Mouse (Mus musculus) frontal cortex, adult (tissue): ENCODE measurements around the gene Spon1.
A peak's percentile ranks its signal among the peaks of the same experiment; 100 is the strongest.

Experiments used
- ATAC-seq: cut with Nextera tagmentation; 2 replicates; pipeline ENCODE4 v1.9.2; 2017; ENCODE audit warnings: mild to moderate bottlenecking, moderate library complexity, mixed read lengths; ENCODE audit not compliant: low TSS enrichment

The Spon1 gene

DNA sequence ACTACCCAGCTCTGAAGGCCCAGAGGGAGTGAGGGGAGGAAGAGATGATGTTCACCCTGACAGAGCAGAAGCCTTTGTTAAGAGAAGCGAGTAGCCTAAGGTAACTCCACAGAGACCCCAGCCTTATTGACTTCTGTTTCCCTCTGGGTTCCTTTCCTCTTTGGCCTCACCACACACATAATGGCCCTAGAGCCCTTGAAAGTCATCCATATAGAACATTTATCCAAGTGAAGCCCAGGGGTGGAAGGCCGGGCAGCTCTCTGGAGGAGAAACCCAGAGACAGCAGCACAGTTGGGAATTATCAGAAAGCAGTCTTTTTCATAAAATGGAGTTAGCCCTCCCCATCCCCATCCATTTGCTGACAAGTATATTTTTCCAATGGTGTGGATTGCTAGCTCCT is 75.7 kb downstream of the Spon1 start:
- ATAC-seq = no peak

DNA sequence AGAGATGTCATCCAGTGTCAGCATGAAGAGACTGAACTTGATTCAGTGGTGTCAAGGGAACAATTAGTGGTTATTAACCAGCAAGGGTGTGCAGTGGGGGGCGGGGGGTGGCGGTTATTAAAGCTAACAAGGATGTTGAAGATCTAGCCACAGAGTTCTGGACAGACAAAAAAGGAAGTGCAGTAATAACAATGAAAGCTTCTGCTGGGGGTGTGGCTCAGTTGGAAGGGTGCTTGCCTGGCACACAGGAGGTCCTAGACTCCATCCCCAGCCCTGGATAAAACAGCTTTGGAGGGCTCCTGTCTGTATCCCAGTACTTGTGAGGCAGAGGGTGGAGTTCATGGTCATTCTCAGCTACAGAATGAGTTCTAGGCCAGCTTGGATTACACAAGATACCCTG is 77.4 kb downstream of the Spon1 start:
- ATAC-seq = no peak

DNA sequence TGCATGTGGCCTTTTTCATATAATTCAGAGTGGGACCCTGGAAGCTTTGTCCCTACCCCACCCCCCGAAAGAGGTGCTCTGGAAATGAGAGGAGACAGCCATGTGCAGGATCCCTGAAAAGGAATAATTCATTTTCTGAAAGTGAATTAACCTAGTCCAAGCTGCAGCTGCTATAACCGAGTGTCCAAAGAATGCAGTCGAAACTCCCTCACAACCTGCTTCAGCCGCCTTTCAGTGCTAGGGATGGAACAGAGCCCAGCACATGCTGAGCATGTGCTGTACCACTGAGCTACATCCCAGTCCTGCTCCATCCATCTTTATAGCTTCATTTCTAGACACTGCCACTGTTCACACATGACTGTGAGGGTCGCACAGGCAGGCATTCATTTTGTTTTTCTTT is 79.4 kb downstream of the Spon1 start:
- ATAC-seq = peak; percentile 56

DNA sequence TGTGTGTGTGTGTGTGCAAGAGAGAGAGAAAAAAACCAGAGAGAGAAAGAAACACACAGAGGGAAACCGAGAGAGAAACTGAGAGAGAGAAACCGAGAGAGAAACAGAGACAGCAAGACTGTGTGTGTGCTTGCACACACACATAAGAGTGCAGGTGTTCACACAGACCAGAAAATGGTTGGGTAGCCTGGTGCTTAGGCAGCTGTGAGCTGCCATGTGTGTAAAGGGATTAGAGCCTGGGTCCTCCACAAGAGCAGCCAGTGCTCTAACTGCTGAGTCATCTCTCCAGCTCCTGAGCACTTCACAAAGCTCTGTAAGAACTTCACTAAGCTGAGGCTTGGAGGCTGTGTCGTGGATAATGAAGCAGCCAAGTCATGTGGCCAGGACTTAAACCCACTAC is 80.8 kb downstream of the Spon1 start:
- no peak for ATAC-seq

DNA sequence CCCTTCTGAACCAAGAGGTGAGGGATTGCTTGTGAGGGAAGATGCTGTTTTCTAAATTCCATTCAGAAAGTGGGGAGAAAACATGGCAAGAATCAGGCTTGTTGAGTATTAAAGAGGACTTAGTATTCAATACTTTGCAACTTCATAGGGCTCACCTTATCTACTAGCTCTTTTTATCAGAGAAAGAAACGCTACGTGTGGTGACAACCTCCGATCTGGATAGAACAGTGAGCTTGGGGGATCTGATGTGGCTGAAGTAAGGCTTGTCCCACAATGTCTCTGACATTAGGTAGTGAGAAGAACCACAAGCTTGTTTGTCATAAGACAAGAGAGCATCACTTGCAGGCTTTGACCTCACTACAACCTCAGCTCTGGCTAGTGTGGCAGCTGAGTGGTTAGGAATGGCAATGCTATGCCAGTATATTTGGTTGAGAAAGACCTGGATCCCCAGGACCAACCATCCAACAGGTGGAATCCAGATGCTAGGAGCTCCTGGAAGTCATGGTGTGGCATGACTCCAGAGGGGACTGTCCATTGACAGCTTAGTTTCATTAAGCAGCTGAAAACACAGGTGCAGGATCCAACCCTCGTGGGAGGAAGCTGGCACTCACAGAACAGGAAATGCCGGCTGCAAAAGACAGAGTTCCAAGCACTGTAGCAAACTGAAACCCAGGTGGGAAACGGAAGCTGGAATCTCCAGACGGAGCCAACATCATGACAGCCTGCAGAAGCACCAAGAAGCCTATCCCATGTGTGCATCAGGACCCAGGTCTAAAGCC is 81.4 kb downstream of the Spon1 start:
- no peak for ATAC-seq

DNA sequence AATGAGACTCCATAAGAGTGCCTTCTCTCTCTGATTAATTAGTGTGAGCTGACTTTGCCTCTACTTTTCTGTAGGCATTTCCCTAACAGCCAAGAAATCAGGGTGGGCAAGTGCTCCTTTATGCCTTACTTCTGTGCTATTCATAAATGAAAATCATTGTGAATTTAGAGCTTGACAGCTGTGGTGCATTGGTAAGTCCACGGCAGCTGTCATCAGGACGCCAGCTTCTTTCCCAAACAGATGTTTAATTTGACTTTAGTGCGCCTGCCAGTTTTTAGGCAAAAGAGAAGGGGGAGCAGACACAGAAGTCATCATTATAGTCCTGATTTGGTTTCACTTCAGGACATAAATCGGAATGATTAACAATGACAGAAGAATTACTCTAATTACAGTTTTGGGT is 84.6 kb downstream of the Spon1 start:
- ATAC-seq = no peak

DNA sequence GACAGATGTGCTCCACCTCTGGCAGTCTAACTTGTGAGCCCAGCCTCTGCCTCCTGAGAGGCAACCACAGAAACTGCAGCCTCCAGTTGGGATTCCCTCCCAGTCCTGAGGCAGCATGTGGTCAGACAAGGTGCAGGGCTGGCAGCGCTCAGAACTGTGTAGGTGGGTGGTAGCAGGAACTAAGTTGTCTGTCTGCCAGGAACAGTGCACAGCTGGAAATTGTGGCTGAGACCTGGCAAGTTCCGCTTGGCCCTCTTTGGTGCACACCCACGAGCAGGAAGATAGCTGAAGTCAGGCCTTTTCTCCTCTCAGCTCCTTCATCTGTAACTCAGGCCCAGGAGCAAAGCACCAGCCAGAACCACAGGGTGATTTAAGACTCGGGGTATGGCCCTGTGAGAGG is 89.6 kb downstream of the Spon1 start:
- ATAC-seq = no peak; the same call in 1 of the 2 replicates

DNA sequence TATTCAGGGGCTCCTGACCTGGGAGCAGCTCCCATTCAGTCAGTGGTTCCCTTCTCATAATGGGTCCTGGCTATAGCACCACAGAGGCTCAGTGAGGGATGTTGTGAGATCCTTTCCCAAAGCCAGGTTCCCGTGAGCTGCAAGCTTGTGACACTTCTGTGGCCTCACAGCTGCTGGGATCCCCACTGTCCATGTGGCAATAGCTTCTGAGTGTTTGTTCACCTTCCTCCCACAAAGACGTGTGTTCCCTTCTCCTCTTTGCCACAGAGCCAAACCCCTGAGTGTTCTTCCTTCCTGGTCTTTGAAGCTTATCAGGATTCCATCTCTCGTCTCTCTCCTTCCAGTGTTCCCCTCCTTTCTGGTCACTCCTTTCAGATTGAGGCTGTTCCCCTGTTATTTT is 90.3 kb downstream of the Spon1 start:
- ATAC-seq = no peak

DNA sequence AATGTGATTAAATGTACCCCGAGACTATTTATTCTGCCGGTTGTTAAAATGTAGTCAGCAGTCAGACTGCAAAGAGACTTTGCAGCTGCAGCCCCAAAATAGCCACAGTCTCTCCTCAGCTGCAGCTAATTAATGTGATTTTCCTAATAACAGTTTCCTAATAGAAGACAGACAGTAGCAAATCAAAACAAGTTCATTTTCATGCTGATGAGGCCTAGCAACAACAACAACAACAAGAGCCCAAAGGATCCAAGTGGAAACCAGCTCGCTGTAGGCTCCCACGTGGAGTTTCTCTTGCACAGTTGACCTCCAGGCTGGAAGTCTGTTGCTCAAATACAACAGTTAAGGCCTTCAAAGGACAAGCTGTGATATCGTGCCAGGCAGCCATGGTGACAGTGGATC is 93.7 kb downstream of the Spon1 start:
- ATAC-seq = no peak

DNA sequence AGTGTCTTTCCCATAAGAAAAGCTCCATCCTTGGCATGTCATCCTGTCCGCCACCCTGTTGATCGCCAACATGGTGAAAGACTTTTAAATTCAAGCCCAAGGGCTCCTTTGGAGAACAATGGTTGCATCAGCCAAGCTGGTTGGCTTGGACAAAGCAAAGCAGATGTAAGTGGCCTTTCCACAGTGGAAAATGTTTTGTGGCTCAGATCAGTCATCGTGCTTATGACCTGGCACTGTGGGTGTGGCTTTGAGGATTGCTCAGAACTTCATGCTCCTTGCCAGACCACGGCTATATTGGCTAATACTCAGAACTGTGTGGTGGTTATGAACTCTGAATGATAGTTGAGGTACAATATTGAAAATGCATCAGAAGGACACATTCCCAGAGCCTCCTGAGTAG is 96.2 kb downstream of the Spon1 start:
- ATAC-seq = no peak

DNA sequence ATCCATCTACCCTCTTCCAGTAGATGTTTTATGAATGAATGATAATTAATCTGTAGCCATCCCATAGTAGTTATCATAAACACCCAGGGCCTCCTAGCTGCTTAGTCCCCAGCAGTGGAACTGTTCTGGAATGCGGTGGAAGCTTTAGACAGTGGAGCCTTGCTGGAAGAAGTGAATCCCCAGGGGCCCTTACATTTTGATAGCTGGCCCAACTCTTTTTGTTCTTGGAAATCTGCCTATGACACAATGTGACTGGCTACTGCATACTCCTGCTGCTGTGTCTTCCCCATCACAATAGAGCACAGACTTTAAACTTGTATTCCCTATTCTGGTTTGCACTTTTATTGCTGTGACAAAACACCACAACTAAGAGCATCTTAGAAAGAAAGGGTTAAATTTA is 107.0 kb downstream of the Spon1 start:
- no peak for ATAC-seq

DNA sequence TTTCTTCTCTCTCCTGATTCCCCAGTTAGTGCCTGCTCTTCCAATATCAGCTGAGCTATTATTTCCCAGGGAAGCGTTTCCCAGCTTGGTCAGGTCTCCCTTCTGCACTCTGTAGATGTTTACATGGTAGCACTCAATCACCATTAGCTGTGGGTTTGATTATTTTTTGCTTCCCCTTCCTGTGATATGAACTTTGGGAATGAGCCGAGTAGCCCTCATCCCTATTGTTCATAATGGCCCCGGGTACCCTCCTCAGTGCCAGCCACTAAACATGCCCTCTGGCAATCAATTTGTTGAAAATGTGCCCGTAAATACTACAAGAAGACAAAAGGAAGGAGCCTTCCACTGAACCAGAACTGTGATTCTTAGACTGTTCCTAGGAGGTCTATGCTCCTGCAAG is 111.7 kb downstream of the Spon1 start:
- no peak for ATAC-seq

DNA sequence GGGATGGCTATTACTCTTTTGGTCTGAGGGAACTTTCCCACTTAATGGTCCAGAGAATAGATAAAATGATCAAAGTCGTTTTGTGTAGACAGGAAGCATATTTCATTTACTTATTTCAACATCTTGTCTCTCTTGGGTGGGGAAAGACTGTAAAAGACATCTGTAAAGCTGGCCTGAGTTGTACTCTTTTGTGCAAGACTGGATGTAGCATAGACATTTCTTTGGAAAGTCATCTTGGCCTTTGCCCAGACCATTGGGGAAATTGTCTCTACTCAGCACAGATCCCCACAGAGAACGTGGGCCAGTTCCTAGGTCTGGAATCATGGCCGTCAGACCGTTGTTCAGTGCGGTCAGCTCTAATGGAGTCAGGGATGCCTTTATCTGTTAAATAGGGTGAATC is 112.1 kb downstream of the Spon1 start:
- ATAC-seq = no peak

DNA sequence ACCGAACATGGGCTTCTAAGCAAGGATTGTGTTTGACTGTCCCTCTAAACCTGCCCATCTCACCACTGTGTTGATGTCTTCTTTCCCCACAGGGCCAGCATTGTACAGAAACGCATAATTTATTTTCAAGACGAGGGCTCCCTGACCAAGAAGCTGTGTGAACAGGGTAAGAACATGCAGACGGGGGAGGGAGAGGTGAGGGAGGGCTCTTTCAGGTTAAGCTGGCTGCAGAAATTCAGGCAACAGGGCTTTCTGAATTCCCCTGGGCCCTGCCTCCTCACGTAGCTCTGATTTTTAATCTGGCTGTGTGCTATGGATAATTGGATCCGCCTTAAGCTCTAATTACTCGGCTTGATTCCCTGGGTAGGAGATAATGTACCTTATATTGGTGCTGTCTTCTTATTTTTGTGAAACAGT is 113.3 kb downstream of the Spon1 start:
- no peak for ATAC-seq

DNA sequence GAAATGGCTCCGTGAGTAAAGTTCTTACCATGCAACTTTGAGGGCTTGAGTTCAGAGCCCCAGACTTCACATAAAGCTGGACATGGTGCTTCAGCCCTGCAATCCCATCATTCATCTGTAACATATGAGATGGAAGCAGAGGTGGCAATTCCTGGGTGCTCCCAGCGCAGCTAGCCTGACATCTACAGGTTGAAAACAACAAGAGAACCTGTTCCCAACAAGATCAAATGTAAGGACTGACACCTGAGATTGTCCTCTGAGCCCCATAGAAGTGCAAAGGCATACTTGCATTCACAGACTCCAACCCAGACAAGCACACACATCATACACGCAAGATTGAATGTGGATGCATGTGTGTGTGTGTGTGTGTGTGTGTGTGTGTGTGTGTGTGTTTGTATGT is 114.2 kb downstream of the Spon1 start:
- no peak for ATAC-seq

DNA sequence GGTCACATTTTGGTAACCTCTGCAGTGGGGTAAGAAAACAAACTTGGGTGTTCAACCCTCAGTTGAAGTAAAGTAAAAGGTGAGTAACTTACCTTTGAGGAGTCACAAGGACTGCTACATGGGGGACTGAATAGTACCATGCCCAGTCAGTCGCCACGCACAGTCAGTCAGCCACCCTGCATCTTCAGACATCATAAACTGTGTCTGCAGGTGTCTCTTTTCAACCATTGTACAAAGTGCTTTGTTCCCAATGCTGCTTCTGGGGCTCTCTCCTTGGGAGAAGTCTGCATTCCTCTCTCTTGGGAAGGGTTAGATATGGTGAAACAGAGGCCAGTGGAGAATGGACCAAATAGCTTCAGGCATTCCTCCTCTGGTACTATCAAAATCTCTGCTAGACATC is 125.0 kb downstream of the Spon1 start:
- no peak for ATAC-seq

DNA sequence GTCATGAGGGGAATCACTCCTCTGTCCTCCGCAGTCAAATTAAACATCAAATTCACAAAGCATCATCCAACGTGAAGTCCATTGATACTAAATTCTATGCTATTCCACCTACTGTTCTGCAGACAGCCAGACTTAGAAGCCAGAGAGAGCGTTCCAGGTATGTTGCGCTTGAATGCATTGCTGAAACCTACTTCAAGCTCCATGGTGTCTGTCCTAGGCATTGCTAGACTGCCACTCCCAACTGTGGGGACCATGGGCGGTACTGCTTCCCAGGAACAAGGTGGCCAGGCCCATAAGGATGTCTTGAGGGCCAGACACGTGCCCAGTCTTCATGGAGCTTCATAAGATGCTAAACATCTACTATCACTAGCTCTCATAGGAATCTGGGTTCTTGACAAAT is 125.7 kb downstream of the Spon1 start:
- ATAC-seq = no peak

DNA sequence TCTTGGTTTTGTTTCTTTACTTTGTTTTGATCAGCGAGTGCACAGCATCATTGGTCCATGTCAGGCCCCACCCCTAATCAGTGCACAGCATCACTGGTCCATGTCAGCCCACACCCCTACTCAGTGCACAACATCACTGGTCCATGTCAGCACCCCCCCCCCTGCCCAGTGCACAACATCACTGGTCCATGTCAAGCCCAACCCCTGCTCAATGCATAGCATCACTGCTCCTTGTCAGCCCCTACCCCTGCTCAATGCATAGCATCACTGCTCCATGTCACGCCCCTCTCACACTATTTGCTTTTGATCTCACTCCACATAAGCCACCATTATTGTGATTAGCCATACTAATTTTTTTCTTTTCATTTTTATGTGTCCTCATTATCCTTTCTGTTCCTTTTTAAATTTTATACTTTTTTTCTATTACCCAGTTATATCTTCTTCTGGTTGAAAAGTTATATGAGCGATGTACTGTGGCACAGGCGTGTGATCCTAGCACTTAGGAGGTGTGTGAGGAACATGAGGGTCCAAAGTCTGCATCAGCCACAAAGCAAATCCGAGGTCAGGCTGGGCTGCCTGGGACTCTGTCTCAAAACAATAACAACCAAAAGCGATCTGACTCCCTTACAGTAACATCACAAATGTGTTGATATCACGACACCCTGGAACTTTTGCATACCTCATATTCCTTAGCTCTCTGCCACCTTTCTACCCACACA is 128.3 kb downstream of the Spon1 start:
- no peak for ATAC-seq

DNA sequence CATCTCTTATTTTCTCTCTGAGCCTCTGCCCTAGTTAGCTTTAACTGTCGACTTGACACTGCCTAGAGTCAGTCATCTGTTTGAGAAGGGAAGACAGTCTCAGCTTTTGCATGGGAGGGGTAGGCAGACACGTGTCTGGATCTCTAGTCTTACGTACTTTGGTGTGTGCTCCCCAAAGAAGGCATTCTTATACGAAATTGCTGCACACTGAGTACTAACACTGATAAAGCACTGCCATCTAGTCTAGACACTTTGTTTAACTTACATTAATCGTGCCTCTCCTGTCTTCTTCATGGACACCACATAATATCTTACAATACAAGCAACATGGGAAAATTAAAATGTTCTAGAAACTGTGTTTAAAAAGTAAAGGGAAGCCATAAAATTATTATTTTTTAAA is 129.5 kb downstream of the Spon1 start:
- no peak for ATAC-seq

DNA sequence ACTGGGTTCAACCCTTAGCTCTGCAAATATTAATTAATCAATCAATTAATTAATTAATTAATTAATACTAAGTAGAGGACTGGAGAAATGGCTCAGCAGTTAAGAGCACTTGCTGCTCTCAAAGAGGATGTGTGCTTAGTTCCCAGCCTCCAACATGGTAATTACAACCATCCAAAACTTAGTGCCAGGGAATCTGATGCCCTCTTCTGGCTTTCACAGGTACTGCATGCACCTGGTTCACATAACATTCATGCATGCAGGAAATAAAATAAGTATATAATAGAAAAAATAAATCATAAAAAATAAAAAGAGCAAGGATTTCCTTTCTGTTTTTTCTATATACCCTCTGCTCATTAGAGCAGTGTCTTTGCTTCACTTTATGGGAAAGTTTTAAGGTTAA is 132.6 kb downstream of the Spon1 start:
- no peak for ATAC-seq

DNA sequence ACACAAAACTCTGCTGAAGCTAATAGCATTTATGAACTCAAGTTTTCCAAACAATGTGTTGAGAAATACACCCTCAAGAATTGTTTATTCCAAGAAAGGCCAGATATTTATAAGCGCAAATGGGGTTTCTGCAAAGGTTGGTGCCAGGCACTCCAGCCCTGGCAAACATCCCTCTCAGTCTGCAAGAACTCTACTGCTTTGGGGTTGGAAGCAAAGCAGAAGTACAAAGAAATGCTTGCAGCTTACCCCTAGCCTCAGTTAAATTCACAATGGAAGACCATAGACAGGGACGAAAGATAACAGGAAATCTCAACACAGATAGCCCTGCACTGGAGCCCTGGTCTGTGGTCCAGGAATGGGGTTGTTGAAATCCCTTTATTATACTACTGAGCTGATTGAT is 135.7 kb downstream of the Spon1 start:
- ATAC-seq = no peak

DNA sequence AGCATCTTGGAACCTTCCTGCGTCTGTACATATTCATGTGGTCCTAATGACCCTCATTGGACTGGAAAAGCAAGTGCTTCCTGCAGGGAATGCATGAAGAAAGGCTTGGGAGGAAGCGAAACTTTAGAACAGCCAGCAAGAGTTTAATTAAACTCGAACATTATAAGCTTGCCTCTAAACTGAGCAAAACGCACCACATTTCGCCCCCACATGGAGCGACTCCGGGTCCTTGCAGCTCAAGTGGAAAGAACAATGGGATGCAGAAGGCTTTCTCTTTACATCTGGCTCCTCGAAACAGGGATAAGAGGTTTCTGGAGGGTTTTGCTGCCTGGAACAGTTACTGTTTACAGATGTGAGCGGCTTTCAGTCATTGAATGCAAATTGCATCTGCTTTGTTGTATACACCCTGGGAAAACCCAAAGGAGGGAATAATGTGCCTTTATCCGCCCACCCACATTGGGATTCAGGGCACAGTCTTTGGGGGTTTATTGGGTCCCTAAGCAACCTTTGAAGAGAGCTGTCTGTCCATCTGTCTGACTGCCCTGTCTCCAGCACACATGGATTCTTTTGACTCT is 136.2 kb downstream of the Spon1 start:
- peak; percentile 27; the same call in 1 of the 2 replicates for ATAC-seq

DNA sequence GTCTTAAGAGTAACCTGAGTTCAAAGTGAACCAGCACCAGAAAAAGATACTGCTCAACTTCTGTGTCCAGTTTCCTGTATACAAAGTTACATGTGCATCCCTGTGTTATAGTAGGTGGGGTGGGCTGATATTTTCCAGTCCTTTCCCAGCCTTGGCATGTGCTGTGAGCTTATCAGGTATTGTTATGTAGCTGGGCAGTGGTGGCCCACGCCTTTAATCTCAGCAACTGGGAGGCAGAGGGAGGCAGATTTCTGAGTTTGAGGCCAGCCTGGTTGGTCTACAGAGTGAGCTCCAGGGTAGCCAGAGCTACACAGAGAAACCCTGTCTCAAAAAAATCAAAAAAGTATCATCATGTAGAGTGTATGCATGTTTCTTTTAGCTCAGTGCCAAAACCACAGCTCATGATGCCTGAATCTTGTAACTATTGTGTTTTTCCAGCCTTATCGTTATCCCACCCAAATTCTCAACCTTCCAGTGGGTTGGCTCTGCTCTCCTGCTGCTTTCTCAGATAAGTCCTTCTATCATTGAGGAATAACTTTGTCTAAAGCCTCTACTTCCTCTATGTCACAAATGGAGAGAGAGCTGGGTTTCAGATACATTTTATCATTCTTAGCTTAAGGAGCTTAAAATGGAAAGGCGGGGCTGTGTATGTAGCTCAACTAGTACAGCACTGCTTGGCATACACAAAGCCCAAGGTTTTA is 137.5 kb downstream of the Spon1 start:
- ATAC-seq = no peak
